Mouse (Mus musculus) layer of hippocampus, adult 18-20 months (tissue): ENCODE measurements at regions not wholly inside any gene's neighbourhood (a gene's known extent, or its start where the extent isn't known, plus 50 kb on each side); places are given as distances from the start of the nearest gene placed in this dataset.

ENCODE experiments used
- DNase-seq, 2 experiments: peaks; one replicate each; pipeline ENCODE4 v3.0.0; 2022; ENCODE audit warnings: low spot score in 2 of 2

DNA sequence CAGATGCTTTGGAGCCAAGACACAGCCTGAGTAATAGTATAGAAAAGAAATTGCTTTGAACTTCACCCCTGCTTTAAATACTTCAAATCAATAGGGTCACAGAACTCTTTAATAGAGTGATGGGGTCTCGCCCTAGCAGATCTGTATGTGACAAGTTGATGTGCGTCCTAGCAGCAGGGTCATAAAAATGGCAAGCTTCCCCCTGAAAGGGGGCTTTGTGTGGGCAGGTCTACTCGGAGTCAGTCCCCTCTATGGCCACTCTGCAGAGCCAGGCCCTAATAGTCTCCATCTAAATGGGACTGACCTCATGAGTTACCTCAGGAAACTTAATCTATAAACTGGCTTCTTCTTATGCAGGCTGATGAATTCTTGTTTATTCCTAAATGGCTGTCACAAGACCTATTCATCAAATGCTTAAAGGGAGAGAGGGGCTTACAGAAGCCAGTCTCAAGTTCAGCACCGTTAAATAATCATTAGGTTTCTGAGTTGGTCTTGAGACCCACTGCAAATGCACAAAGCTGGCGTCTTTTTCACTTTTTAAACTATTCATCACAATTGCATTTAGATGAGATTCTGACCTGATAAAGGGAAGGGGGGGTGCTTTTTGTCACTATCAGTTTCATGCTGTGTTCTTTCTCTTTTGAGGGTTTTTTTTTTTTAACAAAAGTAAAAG is 457.0 kb upstream of the Fam92a start:
- DNase-seq: no peak

DNA sequence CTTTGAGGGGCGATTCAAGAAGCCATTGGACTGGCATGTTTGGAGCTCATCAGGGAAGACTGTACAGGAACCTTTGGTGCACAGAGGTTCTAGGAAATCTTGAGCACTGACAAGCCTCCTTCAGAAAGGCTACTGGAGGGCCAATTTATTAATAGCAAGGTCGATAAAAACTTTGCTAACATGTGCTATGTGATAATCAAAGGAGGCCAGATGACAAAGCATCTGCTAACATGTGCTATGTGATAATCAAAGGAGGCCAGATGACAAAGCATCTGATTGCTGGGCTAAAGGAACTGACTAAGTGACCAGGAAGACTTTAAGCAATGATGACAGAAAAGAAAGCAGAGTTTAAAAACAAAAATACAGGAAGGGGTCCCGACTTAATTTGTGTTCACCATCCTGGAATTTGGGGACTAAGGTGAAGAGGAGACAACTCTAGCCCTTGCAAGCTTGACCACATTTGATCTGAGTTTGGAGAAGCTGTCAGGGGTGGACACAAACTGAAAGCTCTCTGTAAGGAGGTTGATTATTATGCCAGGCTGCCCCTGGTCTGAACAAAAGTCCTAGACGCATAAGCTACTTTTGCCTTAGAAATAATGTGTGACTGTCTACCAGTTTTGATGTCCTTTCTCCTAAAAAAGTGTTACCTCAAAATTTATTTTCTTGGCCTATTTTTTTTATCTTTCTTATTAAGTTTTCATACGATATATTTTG is 455.5 kb upstream of the Fam92a start:
- DNase-seq: no peak

DNA sequence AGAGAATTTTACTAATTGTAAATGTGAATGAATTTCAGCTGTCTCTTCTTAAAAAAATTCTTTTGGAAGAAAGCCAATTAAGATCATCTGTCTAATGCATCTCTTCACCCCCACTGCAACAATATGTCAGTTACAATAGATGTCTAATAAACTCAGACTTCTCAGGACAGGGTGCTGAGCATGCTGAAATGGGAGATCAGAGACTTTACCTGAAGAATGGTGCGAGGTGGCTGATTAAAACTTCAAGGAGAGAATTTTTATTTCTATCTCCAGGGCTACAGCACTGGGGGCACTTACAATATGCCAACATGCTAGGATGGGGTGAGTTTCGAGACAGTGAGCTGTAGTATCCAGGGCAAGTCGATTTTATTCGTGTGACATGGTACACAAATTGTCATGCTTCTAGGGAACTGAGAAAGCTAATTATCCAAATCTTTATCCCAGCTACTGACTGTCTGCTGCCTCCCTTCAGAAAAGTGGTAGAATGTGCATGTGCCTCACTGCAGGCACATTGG is 449.0 kb upstream of the Fam92a start:
- peak in 1 of 2 experiments; percentile 3 for DNase-seq

DNA sequence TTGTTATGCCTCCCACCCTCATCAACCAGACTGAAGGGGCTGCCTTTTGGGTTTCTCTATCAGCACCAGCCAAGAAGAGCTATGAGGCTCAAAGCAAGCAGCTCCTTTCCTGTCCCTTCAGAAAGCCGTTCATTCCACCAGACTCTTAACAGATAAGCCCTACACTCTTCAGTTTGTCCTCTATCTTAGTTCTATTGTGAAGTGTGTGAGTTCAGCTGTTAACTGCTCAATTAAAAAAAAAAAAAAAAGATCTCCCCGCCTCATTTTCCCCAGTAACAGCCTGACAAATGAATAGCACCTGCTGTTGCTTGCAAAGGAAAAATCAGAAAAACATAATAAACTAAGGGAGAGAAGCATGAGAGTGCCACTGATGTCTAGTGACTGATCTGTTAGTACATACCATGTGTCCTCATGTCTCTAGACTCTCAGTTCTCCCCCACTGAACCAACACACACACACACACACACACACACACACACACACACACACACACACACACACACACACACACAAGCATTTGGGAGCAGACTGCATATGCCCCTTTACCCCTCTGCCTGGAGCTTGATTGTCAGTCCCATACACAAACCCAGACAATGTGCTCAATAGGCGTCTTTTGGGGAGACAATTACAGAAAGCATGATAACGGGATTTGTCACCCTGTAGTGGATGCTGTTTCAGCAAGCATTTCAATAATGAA is 448.4 kb upstream of the Fam92a start:
- DNase-seq: no peak

DNA sequence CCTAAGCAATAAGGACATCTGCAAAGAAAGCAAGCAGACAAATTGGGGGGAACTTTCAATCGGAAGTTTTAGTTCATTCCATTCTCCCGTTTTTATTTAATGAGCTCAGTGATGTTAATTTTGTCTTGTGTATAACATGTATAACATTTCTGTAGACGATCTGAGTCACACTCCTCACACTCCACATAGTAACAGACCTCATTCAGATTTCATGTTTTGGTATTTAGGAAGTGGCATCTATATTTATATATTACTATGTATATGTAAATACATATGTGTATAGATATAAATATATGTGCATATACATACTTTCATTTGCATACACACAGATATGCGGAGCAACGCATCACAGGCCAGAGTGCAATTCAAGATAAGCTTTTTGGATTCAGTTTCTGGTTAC is 444.9 kb upstream of the Fam92a start:
- no peak for DNase-seq

DNA sequence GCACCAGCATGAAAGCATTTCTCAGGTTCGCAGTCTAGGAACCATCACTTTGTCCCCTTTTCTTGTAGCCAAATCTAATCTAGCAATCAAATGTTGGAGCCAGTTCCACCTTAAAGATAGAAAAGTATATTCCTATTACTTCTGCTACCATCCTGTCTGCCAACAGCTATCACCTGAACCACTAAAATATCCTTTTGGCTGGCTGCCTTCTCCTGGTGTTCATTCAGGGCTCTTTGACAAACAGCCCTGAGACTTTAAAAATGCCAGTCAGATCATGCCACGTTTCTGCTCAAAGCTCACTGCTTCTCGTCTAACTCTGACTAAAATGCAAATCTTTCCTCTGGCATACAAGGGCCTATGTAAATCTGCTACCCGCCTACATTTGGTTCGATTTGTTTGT is 439.7 kb upstream of the Fam92a start:
- no peak for DNase-seq

DNA sequence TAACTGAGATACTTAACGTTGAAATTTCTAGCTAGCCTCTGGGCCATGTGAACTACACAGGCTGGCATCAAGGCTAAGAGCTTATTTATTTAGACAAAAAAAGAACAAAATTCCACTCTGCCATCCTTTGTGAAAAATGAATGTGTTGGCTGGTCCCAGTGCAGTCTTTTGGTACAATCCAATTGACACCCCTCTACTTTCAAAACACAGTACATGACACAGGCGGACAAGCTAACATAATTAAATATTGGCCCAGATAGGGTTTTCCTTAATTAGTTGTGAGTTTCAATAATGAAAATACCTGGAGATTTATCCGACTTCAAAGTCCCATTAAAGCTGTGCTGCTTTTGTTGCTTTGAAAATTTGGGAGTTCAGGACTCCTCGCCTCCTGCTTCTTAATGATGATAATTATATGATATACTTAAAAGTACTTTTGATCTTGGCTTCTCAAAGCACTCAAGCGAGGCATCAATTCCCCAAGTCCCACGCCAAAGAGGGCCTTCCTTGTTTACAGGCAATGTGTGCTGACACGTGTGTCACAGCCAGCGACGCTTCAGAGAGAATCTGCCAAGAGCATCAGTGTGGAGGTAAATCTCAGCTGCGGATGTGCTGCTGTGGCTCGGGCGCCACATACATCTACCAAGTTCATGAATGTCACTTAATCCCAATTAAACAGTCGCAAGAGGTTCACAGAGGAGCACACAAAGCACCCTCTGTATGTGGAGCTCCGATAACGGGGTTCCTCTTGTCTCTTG is 429.5 kb upstream of the Fam92a start:
- DNase-seq: no peak

DNA sequence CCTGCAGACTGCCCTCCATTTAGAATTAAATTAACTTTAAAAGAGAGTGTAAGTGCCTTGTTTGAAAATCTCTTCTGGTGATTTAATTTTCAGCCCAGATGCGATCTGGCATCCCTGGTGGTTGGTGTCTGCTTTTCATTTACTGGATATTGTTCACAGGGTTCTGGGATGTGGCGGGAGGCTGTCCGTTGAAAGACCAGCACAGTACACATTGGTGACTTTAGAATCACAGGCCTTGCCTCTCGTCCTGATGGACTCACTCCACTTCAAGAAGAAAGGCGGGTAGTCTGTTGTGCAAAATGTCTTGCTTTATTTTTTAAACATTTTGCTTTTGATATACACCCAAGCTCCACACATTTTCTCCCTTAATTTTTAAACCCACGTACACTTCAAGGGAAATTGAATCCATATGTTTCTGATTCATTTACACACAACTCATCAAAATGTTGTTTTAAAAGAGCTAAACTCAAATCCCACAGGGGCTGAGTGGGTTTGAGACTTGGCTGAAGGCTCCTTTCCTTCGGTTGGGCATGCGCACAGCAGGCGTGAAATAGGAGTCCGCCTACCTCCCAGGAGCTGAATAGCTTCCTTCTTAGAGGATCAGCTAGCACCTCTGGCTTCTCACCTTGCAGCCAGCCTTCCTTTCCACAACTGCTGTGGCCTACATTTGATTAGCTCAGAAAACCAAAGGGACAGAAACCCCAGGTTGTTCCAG is 424.1 kb upstream of the Fam92a start:
- DNase-seq: peak; percentile 2 to 30

DNA sequence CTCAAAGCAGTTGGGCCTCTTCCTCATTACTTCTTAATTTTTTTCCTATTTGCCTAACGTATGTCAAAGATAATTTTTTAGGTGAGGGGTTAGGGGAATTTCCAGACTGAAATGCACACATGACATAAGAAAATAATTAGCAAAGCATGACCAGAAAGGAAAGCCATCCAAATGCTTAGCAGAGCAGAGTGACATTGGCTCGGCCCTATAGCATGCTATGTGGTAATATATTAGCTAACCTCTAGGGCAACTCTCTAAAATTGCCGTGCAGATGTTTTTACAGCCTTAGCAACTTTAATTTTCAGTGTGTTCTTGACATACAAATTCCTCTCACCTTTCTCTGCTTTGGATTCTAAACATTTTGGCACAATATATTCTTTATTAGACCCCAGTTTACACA is 421.2 kb upstream of the Fam92a start:
- no peak for DNase-seq

DNA sequence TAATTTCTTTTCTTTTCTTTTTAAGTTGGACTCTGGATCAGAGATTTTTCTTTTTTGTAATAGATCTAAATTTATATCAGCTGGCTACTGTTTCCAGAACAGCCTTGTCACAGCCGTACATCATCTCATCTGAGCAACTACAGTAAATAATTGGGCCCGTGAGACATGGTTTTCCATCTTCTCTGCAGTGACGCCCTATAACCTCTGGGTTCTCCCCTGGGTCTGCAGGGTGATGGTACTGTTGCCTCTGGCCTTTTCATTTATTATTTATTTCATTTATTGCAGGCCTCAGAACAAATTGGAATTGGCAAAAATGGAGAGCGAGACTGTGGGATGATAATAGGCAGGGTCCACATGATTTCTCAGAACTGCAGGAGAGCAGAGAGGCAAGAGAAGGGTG is 406.3 kb upstream of the Fam92a start:
- DNase-seq: no peak

DNA sequence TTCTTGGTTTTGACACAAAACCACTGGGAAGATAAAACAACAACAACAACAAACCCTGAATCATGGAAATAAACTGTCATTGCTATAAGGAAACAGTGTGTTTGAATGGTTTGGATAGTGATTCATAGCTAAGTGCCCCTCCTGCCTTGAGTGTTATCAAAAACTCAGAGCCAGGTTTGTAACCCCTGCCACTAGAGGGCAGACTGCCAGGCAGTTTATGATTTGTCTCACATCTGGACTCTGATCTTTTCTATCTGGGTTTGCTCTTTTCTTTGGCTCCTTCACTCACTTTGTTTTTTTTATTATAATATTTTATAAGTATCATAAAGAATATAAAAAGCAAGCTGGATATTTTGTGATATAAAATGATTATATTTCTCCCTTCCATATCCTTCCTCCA is 400.1 kb upstream of the Fam92a start:
- DNase-seq: no peak

DNA sequence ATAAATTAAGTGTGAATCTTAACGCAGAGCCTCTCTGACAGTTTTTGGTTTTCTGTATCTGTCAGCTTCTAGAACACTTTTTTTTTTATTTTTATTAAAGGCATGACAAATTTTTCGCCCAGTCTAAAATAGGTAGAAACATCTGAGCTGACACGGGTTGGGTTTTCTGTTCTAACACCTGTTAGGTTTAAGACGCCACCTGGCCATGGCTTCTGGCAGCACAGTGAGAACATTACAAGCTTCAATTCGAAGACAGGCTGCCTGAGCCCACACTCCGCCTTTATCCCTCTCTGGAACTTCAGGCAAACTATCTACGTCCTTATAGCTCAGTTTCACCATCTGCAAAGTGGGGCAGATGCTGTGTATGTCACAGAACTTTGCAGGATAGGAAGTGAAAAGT is 398.9 kb upstream of the Fam92a start:
- DNase-seq: peak; percentile 5 to 15

DNA sequence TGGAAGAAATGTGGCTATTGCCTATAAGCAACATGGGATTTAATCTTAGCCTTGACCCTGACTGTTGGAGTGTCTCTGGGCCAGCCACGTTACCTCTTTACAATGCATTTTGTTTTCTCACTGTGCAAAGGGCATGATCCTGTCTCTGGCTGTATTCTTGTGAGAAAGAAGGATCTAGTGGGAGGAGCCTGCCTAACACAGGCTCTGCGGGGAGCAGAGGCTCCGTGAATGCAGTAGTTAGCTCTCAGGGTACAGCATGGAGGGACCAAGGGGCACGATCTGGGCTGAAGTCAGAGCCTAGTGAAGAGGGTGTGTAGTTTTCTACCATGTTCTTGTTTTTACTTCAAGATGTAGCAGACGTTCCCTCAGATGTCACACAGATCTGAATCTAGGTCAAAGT is 395.8 kb upstream of the Fam92a start:
- no peak for DNase-seq

DNA sequence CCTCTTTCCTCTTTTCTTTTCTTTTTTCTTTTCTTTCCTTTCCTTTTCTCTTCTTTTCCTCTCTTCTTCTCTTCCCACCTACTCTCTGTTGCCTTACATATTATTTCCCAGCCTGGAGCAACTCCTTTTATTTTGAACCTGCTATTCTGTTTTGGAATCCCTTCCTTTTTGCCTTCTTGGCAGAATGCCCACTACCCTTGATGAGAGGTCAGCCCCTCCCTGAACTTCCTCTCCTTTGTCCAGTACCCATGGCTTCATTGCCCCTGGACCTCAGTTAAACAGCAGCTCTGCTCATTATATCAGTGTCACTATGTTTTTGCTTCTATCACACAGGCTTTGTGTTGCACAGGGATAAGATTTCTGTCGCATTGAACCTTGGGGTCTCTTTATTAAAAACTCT is 391.2 kb upstream of the Fam92a start:
- no peak for DNase-seq

DNA sequence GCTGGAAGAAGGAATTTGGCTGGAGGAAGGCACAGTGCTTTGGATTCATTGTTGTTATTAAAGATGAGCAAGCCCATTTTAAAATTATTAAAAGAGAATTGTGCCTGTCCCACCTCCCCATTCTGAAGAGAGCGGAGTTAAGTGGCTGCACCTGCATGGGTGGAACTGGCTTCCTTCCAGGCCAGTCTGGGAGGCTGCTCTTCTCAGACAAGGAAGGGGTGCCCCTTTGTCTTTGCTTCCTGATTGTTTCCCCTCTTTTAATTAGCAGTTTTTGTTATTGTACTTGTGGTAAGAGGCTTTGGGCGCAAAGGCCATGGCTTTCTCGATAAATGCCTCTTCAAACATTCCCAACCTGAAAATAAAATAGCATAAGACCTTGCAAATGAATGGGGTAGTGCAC is 388.7 kb upstream of the Fam92a start:
- no peak for DNase-seq

DNA sequence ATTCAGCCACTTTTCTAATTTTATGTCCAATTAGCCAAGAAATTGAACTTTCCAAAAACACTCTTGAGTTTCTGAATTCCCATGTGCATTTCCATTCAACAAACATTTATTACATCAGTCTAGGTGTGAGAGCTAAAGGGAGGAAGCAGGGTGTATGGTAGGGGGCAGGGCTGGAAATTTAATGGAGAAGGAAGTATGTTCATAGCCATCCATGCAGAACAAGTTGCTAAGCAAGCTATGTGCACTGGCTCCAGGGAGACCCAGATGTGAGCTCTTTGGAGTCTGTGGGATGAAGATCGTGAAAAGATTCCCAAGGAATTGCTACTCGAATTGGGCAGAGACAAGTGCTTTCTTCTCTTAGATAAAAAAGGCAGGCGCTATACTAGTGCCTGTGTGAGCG is 388.2 kb upstream of the Fam92a start:
- DNase-seq: no peak

DNA sequence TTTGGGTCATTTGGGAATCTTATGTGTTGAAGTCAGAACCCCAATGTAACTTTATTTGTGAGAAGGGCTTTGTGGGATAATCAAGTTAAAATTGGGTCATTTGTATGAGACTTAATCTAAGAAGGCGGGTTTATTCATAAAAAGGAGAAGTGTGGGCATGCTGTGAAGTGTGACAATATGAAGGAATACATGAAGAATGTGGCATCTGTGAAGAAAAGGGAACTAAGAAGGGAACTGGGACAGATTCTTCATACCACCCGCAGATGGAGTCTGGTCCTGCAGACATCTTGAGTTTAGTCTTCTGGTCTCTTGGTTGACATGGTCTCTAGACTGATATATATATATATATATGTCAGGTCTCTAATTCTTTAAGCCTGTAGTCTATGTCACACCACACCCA is 385.3 kb upstream of the Fam92a start:
- no peak for DNase-seq

DNA sequence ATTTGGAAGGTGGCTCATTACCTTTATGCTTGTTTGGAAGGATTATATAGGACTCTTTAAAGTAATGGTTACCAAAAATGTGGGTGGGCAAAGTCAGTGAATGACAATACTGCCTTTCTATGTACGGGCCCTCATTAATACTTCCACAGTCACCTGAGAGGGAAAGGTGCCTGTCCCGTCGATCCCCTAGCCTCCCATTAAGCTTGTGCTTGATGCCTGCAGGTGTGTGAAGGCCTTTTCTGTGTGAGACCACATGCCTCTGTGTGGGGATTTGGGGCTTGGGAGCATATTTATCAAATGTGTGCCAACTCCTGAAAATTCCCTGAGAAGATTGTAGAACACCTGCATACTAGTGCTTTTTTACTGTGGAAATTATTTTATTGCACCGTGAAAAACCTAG is 377.4 kb upstream of the Fam92a start:
- DNase-seq: no peak

DNA sequence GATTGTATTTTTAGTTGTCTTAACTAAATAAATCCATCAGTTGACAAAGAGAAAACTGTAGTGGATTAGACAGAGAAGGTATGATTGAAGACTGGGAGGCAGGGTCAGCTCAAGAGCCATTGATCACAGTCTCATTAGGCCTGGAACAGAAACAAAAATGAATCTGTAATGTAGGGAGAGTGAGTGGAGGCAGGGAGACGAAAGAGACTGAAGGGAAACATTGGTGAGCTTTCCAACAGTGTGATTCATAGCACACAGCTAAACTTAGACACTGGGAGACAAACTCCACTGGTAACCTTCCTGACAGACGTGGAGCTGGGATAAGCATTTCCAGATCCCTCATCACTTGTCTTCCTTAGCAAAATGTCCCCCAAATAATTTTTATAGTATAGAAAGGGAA is 372.1 kb upstream of the Fam92a start:
- no peak for DNase-seq

DNA sequence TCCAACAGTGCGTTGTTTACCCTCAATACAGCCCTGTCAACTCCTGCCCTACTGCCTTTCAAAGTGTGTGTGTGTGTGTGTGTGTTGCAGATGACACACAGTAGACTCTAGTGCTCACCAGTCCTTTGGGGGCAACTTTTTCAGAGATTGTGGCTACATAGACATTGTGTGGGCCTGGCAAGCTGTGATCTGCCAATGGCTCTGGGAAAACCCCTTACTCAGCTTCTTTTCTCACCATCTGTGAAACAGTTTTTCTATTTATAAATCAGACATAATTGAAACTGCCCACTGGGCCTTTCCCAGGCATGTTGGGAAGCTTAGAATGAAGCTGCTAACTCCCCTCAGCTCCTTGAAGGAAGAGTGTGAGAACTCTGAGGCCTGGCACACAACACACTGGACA is 369.7 kb upstream of the Fam92a start:
- no peak for DNase-seq

DNA sequence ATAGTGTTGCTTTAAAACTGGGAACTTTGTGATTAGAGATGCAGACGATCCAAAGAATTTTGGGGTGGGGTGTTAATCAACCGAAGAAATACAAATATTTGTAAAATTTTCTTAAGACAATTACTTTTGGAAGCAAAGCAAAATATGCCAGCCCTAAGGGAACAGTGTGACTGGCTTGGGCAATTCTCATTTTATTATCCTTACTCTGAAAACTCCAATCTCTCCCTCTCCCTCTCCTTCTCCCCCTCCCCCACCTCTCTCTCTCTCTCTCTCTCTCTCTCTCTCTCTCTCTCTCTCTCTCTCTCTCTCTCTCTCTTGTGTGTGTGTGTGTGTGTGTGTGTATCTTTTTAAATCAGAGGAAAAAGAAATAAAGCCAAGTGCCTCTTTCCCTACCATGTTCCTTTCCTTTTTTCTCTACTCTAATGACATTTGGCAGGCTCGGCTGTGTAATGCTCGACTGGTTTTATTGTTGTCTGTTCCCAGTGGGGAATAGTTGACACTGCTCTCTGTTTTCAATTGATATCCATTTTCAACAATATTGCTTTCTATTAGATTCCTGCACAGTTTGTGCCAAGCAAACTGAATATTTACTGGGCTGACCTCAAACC is 367.5 kb upstream of the Fam92a start:
- peak in 1 of 2 experiments; percentile 19 for DNase-seq
